Mouse (Mus musculus): Measurements from ENCODE around the gene Spata21. TPM values are rescaled to one million over a fixed set of nuclear protein-coding genes. Genes with fewer than 3 reads are reported as not detected.
"Not testable (repeated sequence)": the region's sequence is repeated elsewhere in the genome, so short reads cannot be mapped to it uniquely, and the experiment has no call there.

The Spata21 gene
- polyA plus RNA-seq, 1 experiment from 2014 or later = not detected

- DNase-seq (ENCODE audit: low spot score) (no peak), ATAC-seq (replicated peaks; ENCODE audit: low FRiP score) (no peak)
- no peaks in the 10 kb centered on the region for H3K9me3 ChIP-seq (ENCODE audit: control insufficient read depth, low read length)
- no peaks in the 10 kb centered on the region for H3K36me3 ChIP-seq (ENCODE audit: control insufficient read depth, insufficient read depth, low read length)
- H3K4me3 ChIP-seq (ENCODE audit: low read depth, low read length) = no peak overlapping the region
- H3K4me1 ChIP-seq (replicated peaks; ENCODE audit: control insufficient read depth, insufficient read depth, low read length) = peaks cover 25% of the 10 kb centered on the region
- no peak overlapping the region for H3K9ac ChIP-seq (ENCODE audit: low read length)
- H3K27ac ChIP-seq (ENCODE audit: low read depth, low read length) = no peak overlapping the region
- no peak overlapping the region for H3K4me2 ChIP-seq (ENCODE audit: low read depth, low read length, severe bottlenecking)
- 83% methylated on average over 7 of the region's 7 CpGs for WGBS
- no peaks in the 10 kb centered on the region for H3K27me3 ChIP-seq (ENCODE audit: control insufficient read depth, insufficient read depth, low read length)
Measured at GRCm38 (mm10) chr4:141136126-141136525, 48.0 kb downstream of the Spata21 start.

GRCm38 (mm10) chr4:141137740-141138139 lies 49.6 kb downstream of the Spata21 start:
- DNase-seq (ENCODE audit: low spot score); H3K4me3 ChIP-seq (ENCODE audit: low read depth, low read length); H3K27me3 ChIP-seq (ENCODE audit: control insufficient read depth, insufficient read depth, low read length); H3K9me3 ChIP-seq (ENCODE audit: control insufficient read depth, low read length); H3K9ac ChIP-seq (ENCODE audit: low read length); H3K36me3 ChIP-seq (ENCODE audit: control insufficient read depth, insufficient read depth, low read length); ATAC-seq (replicated peaks; ENCODE audit: low FRiP score); H3K27ac ChIP-seq (ENCODE audit: low read depth, low read length); H3K4me2 ChIP-seq (ENCODE audit: low read depth, low read length, severe bottlenecking): not testable (repeated sequence)
- H3K4me1 ChIP-seq (replicated peaks; ENCODE audit: control insufficient read depth, insufficient read depth, low read length) = peaks cover 16% of the 10 kb centered on the region; the same call in 1 of the 2 replicates
- WGBS = 92% methylated on average over 1 of the region's 3 CpGs

GRCm38 (mm10) chr4:141138425-141139115 lies 50.4 kb downstream of the Spata21 start:
- Histone ChIP-seq H3K4me3 (ENCODE audit: low read depth, low read length) (peak overlapping the region; percentile 72), H3K9ac (ENCODE audit: low read length) (peak overlapping the region; percentile 80), H3K9me3 (ENCODE audit: control insufficient read depth, low read length) (no peaks in the 10 kb centered on the region), H3K27me3 (ENCODE audit: control insufficient read depth, insufficient read depth, low read length) (no peaks in the 10 kb centered on the region), H3K4me1 (replicated peaks; ENCODE audit: control insufficient read depth, insufficient read depth, low read length) (peaks cover 16% of the 10 kb centered on the region; the same call in 1 of the 2 replicates), H3K4me2 (ENCODE audit: low read depth, low read length, severe bottlenecking) (peak overlapping the region; percentile 97), H3K36me3 (ENCODE audit: control insufficient read depth, insufficient read depth, low read length) (no peaks in the 10 kb centered on the region), H3K27ac (ENCODE audit: low read depth, low read length) (peak overlapping the region; percentile 91)
- ATAC-seq (replicated peaks; ENCODE audit: low FRiP score) = 0 out of 2 replicates have a peak, but pooled peaks have one; percentile 0
- no peak for DNase-seq (ENCODE audit: low spot score)
- WGBS = 4% methylated on average over 29 of the region's 29 CpGs

- Histone ChIP-seq H3K9ac (ENCODE audit: low read length) (peak within 1 kb of the TSS; percentile 80), H3K4me2 (ENCODE audit: low read depth, low read length, severe bottlenecking) (peak within 1 kb of the TSS; percentile 97), H3K4me1 (replicated peaks; ENCODE audit: control insufficient read depth, insufficient read depth, low read length) (peaks cover 12% of the 10 kb centered on the region; the same call in 1 of the 2 replicates), H3K9me3 (ENCODE audit: control insufficient read depth, low read length) (no peaks in the 10 kb centered on the region), H3K36me3 (ENCODE audit: control insufficient read depth, insufficient read depth, low read length) (no peaks in the 10 kb centered on the region), H3K4me3 (ENCODE audit: low read depth, low read length) (peak within 1 kb of the TSS; percentile 72), H3K27me3 (ENCODE audit: control insufficient read depth, insufficient read depth, low read length) (no peaks in the 10 kb centered on the region), H3K27ac (ENCODE audit: low read depth, low read length) (peak within 1 kb of the TSS; percentile 91)
- WGBS = under 1% methylated on average over 58 of the region's 63 CpGs
- DNase-seq (ENCODE audit: low spot score) = peak; percentile 99
- ATAC-seq (replicated peaks; ENCODE audit: low FRiP score) = peak; percentile 94
Measured at GRCm38 (mm10) chr4:141139116-141139970, 51.2 kb downstream of the Spata21 start, which contains the start of gene Szrd1. Szrd1 (minus strand) TSS chr4:141139775.

GRCm38 (mm10) chr4:141140354-141140753 lies 52.2 kb downstream of the Spata21 start:
- H3K4me1 ChIP-seq (replicated peaks; ENCODE audit: control insufficient read depth, insufficient read depth, low read length); H3K4me3 ChIP-seq (ENCODE audit: low read depth, low read length); H3K9me3 ChIP-seq (ENCODE audit: control insufficient read depth, low read length); H3K9ac ChIP-seq (ENCODE audit: low read length); H3K4me2 ChIP-seq (ENCODE audit: low read depth, low read length, severe bottlenecking); DNase-seq (ENCODE audit: low spot score); ATAC-seq (replicated peaks; ENCODE audit: low FRiP score); H3K36me3 ChIP-seq (ENCODE audit: control insufficient read depth, insufficient read depth, low read length); H3K27ac ChIP-seq (ENCODE audit: low read depth, low read length); H3K27me3 ChIP-seq (ENCODE audit: control insufficient read depth, insufficient read depth, low read length): not testable (repeated sequence)
- 83% methylated on average over 9 of the region's 9 CpGs for WGBS

- Histone ChIP-seq H3K27ac (ENCODE audit: low read depth, low read length) (no peak overlapping the region), H3K36me3 (ENCODE audit: control insufficient read depth, insufficient read depth, low read length) (no peaks in the 10 kb centered on the region), H3K4me2 (ENCODE audit: low read depth, low read length, severe bottlenecking) (no peak overlapping the region), H3K4me3 (ENCODE audit: low read depth, low read length) (no peak overlapping the region), H3K9me3 (ENCODE audit: control insufficient read depth, low read length) (no peaks in the 10 kb centered on the region), H3K27me3 (ENCODE audit: control insufficient read depth, insufficient read depth, low read length) (no peaks in the 10 kb centered on the region), H3K4me1 (replicated peaks; ENCODE audit: control insufficient read depth, insufficient read depth, low read length) (peaks cover 4% of the 10 kb centered on the region; the same call in 1 of the 2 replicates), H3K9ac (ENCODE audit: low read length) (no peak overlapping the region)
- WGBS = 89% methylated on average over 6 of the region's 6 CpGs
- DNase-seq (ENCODE audit: low spot score) (no peak), ATAC-seq (replicated peaks; ENCODE audit: low FRiP score) (no peak)
Measured at GRCm38 (mm10) chr4:141140967-141141366, 52.8 kb downstream of the Spata21 start.

- H3K9me3 ChIP-seq (ENCODE audit: control insufficient read depth, low read length) = no peaks in the 10 kb centered on the region
- H3K36me3 ChIP-seq (ENCODE audit: control insufficient read depth, insufficient read depth, low read length) = no peaks in the 10 kb centered on the region
- DNase-seq (ENCODE audit: low spot score) (peak; percentile 84), ATAC-seq (replicated peaks; ENCODE audit: low FRiP score) (no peak)
- peaks cover 2% of the 10 kb centered on the region; the same call in 1 of the 2 replicates for H3K4me1 ChIP-seq (replicated peaks; ENCODE audit: control insufficient read depth, insufficient read depth, low read length)
- no peak overlapping the region for H3K4me3 ChIP-seq (ENCODE audit: low read depth, low read length)
- H3K4me2 ChIP-seq (ENCODE audit: low read depth, low read length, severe bottlenecking) = no peak overlapping the region
- no peak overlapping the region for H3K27ac ChIP-seq (ENCODE audit: low read depth, low read length)
- 31% methylated on average over 9 of the region's 9 CpGs for WGBS
- H3K9ac ChIP-seq (ENCODE audit: low read length) = no peak overlapping the region
- no peaks in the 10 kb centered on the region for H3K27me3 ChIP-seq (ENCODE audit: control insufficient read depth, insufficient read depth, low read length)
Measured at GRCm38 (mm10) chr4:141142285-141142811, 54.2 kb downstream of the Spata21 start.

- not testable (repeated sequence) for H3K4me3 ChIP-seq (ENCODE audit: low read depth, low read length); ATAC-seq (replicated peaks; ENCODE audit: low FRiP score); H3K27me3 ChIP-seq (ENCODE audit: control insufficient read depth, insufficient read depth, low read length); H3K9me3 ChIP-seq (ENCODE audit: control insufficient read depth, low read length); H3K4me1 ChIP-seq (replicated peaks; ENCODE audit: control insufficient read depth, insufficient read depth, low read length); H3K36me3 ChIP-seq (ENCODE audit: control insufficient read depth, insufficient read depth, low read length); H3K9ac ChIP-seq (ENCODE audit: low read length); DNase-seq (ENCODE audit: low spot score); H3K4me2 ChIP-seq (ENCODE audit: low read depth, low read length, severe bottlenecking); H3K27ac ChIP-seq (ENCODE audit: low read depth, low read length)
- WGBS = 89% methylated on average over 8 of the region's 16 CpGs
Measured at GRCm38 (mm10) chr4:141145124-141145523, 57.0 kb downstream of the Spata21 start.
